ENCODE assay signal across 8 mouse cellular contexts in the genomic region with DNA sequence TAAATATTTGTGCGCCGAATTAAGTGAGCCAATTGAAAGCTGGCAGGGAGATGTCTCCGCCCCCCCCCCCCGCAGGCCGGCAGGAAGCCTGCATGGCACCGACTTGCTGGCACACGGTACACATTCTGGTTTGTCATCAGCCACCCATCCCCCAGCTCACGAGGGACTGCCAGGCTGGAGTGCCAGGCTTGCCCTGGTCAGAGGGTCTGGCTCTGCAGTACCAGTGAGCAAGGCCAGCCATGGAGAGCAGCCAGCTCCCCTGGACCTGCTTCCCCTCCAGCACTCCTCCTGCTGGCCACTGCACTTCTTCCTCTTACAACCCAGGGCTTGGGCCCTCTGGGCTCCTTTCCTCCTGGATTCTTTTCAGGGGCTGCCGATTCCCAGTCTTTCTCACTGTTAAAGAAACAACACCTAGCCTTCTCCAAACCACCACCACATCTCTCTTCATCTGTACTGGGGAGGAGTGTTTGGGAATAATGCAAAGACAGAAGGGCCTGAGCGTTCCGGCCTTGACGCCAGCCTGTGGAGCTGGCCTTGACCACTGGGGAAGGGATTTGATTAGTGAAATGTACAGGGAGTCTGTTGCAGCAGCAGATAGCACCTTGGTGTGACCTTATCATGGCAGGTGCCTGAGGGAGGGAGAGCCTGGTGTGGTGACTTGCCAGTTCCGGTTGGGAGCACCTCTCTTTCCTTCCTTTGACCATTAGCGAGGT. TPM values are rescaled to one million over a fixed set of nuclear protein-coding genes. Genes with fewer than 3 reads are reported as not detected.
A peak's percentile ranks its signal among the peaks of the same experiment; 100 is the strongest.
DNase-seq lines count a peak whose midpoint lies in the region; ATAC-seq and TF ChIP-seq lines count a peak whose summit lies in the region.

No protein-coding gene starts in this region.

- TF ChIP-seq CTCF in liver, adult 2 months (IDR thresholded peaks at IDR 0.05; ENCODE audit: low read depth, low read length) = peak; percentile 77

- H3K4me3 ChIP-seq in forebrain, embryonic 12.5 days (replicated peaks) = no peak overlapping the region
- 0 out of 2 replicates have a peak overlapping the region, but pooled peaks have one; percentile 13 for H3K4me3 ChIP-seq in heart, embryonic 15.5 days
- no peak overlapping the region for H3K4me3 ChIP-seq in liver, adult 2 months (ENCODE audit: insufficient read depth, low read depth, low read length)
- no peak overlapping the region for H3K4me3 ChIP-seq in neural tube, embryonic 13.5 days

- ATAC-seq in forebrain, embryonic 12.5 days (ENCODE audit: low FRiP score) = 0 out of 2 replicates have a peak, but pooled peaks have one; percentile 30
- ATAC-seq in heart, embryonic 15.5 days (replicated peaks; ENCODE audit: insufficient number of reproducible peaks, insufficient read depth, low FRiP score, low read depth) = peak; percentile 78
- peak; percentile 90 for ATAC-seq in neural tube, embryonic 13.5 days (ENCODE audit: low read depth)

- DNase-seq in A20 (ENCODE audit: low read depth, low spot score) = peak; percentile 7
- peak; percentile 92 for DNase-seq in adrenal gland, postnatal 25 days
- peak; percentile 76 for DNase-seq in kidney, postnatal 10 days
- peak; percentile 94 for DNase-seq in liver, adult 2 months (ENCODE audit: extremely low read depth, low read depth, low spot score)
- no peak for DNase-seq in yolk sac, embryonic 10.5 days (ENCODE audit: low spot score)

- peaks cover 21% of the 10 kb centered on the region; the same call in 1 of the 2 replicates for H3K79me2 ChIP-seq in liver, adult 2 months (ENCODE audit: control insufficient read depth, insufficient read depth, low read length)

- 41% methylated on average over 14 of the region's 14 CpGs for WGBS in forebrain, embryonic 12.5 days
- WGBS in heart, embryonic 15.5 days = 52% methylated on average over 14 of the region's 14 CpGs
- WGBS in liver, adult 2 months = 30% methylated on average over 14 of the region's 14 CpGs
- 38% methylated on average over 14 of the region's 14 CpGs for WGBS in neural tube, embryonic 13.5 days

- H3K9me3 ChIP-seq in forebrain, embryonic 12.5 days = no peaks in the 10 kb centered on the region
- H3K9me3 ChIP-seq in heart, embryonic 15.5 days (replicated peaks) = no peaks in the 10 kb centered on the region
- no peaks in the 10 kb centered on the region for H3K9me3 ChIP-seq in neural tube, embryonic 13.5 days

- H3K36me3 ChIP-seq in forebrain, embryonic 12.5 days (replicated peaks) = no peaks in the 10 kb centered on the region
- no peaks in the 10 kb centered on the region for H3K36me3 ChIP-seq in heart, embryonic 15.5 days
- H3K36me3 ChIP-seq in liver, adult 2 months (ENCODE audit: control insufficient read depth, insufficient read depth, low read length) = no peaks in the 10 kb centered on the region
- H3K36me3 ChIP-seq in neural tube, embryonic 13.5 days = no peaks in the 10 kb centered on the region

- H3K27me3 ChIP-seq in forebrain, embryonic 12.5 days = no peaks in the 10 kb centered on the region
- H3K27me3 ChIP-seq in heart, embryonic 15.5 days = no peaks in the 10 kb centered on the region
- H3K27me3 ChIP-seq in liver, adult 2 months (ENCODE audit: control insufficient read depth, insufficient read depth, low read length) = no peaks in the 10 kb centered on the region
- no peaks in the 10 kb centered on the region for H3K27me3 ChIP-seq in neural tube, embryonic 13.5 days

- 0 out of 2 replicates have a peak overlapping the region, but pooled peaks have one; percentile 17 for H3K9ac ChIP-seq in forebrain, embryonic 12.5 days
- H3K9ac ChIP-seq in heart, embryonic 15.5 days = no peak overlapping the region
- no peak overlapping the region for H3K9ac ChIP-seq in liver, adult 2 months (ENCODE audit: low read depth, low read length)
- H3K9ac ChIP-seq in neural tube, embryonic 13.5 days = 0 out of 2 replicates have a peak overlapping the region, but pooled peaks have one; percentile 22

- H3K27ac ChIP-seq in forebrain, embryonic 12.5 days = no peak overlapping the region
- peak overlapping the region; percentile 60 for H3K27ac ChIP-seq in heart, embryonic 15.5 days
- H3K27ac ChIP-seq in liver, adult 2 months (replicated peaks; ENCODE audit: insufficient read depth, low read depth, low read length) = no peak overlapping the region
- H3K27ac ChIP-seq in neural tube, embryonic 13.5 days (replicated peaks) = peak overlapping the region; percentile 52

- peak overlapping the region; percentile 25 for H3K4me2 ChIP-seq in forebrain, embryonic 12.5 days
- H3K4me2 ChIP-seq in heart, embryonic 15.5 days = peak overlapping the region; percentile 44
- peak overlapping the region; percentile 33 for H3K4me2 ChIP-seq in neural tube, embryonic 13.5 days

- TF ChIP-seq POLR2A in liver, adult 2 months (IDR thresholded peaks at IDR 0.05; ENCODE audit: extremely low read depth, insufficient read depth, low read length) = no peak

- peaks cover 10% of the 10 kb centered on the region for H3K4me1 ChIP-seq in forebrain, embryonic 12.5 days
- H3K4me1 ChIP-seq in heart, embryonic 15.5 days (replicated peaks) = peaks cover 26% of the 10 kb centered on the region
- peaks cover 4% of the 10 kb centered on the region; the same call in 1 of the 2 replicates for H3K4me1 ChIP-seq in liver, adult 2 months (ENCODE audit: control insufficient read depth, insufficient read depth, low read length)
- H3K4me1 ChIP-seq in neural tube, embryonic 13.5 days (replicated peaks) = peaks cover 12% of the 10 kb centered on the region

RNA-seq across cellular contexts. Expression of a gene that starts 30.7 kb away (rescaled TPM):
- total RNA-seq in adrenal gland, postnatal 25 days (2021) = 159 and 212 TPM in 2 replicates
- polyA plus RNA-seq in forebrain, embryonic 12.5 days (2016; fragmentation: Nextera tagmentation; extraction: Ambion mirVana) = 15.7 and 23.1 TPM in 2 replicates
- polyA plus RNA-seq in heart, embryonic 15.5 days (2015; fragmentation: Nextera tagmentation; extraction: Ambion mirVana) = 61.4 and 80.2 TPM in 2 replicates
- total RNA-seq in liver, adult 2 months (2014; rRNA removed) = 36.1 and 46.2 TPM in 2 replicates
- 54.6 and 65.1 TPM in 2 replicates for polyA plus RNA-seq in liver, adult 2 months (2012; rRNA removed)
- polyA plus RNA-seq in neural tube, embryonic 13.5 days (2015; fragmentation: Nextera tagmentation; extraction: Ambion mirVana) = 21.1 and 23.1 TPM in 2 replicates

Comparison
In these comparisons a context has a peak if more than half of its experiments do, and no peak if none do; other contexts are left out.
1. ATAC-seq: peak in every context shown above with its lines; median percentile 90 in neural tube, embryonic 13.5 days; 78 in heart, embryonic 15.5 days; 30 in forebrain, embryonic 12.5 days.
2. H3K27ac ChIP-seq: peak in heart, embryonic 15.5 days (single experiment) and neural tube, embryonic 13.5 days (single experiment); none in forebrain, embryonic 12.5 days (single experiment) and liver, adult 2 months (single experiment).
3. H3K9ac ChIP-seq: peak in forebrain, embryonic 12.5 days (single experiment) and neural tube, embryonic 13.5 days (single experiment); none in heart, embryonic 15.5 days (single experiment) and liver, adult 2 months (single experiment).
4. Peak in every context shown above with its lines, with median percentiles within 50 percentile points of each other: H3K4me2 ChIP-seq.